Mouse (Mus musculus) intestine, embryonic 16.5 days (tissue): ENCODE measurements at regions not wholly inside any gene's neighbourhood (a gene's known extent, or its start where the extent isn't known, plus 50 kb on each side); places are given as distances from the start of the nearest gene placed in this dataset.

Source experiments
- ATAC-seq: fragments of 200-750 bp; cut with Nextera tagmentation; 2 replicates; pipeline ENCODE4 v1.8.0; 2017; ENCODE audit warnings: moderate TSS enrichment, moderate library complexity
- H3K27ac ChIP-seq: fragments of 300-500 bp; sonication (generic); 2 replicates; pipeline ENCODE4 v1.5.1; 2014; ENCODE audit warnings: mild to moderate bottlenecking, low read length
- H3K27me3 ChIP-seq: fragments of 300-500 bp; sonication (generic); replicated peaks from 2 replicates; pipeline ENCODE4 v1.6.1; 2014; ENCODE audit warnings: low read length, control low read depth, mixed read lengths; ENCODE audit not compliant: control insufficient read depth, insufficient read depth
- H3K36me3 ChIP-seq: fragments of 300-500 bp; sonication (generic); 2 replicates; pipeline ENCODE4 v1.6.1; 2014; ENCODE audit warnings: low read length, control low read depth; ENCODE audit not compliant: control insufficient read depth, insufficient read depth
- H3K4me1 ChIP-seq: fragments of 300-500 bp; sonication (generic); 2 replicates; pipeline ENCODE4 v1.6.1; 2014; ENCODE audit warnings: low read length, control low read depth, mixed read lengths; ENCODE audit not compliant: control insufficient read depth, insufficient read depth
- H3K4me2 ChIP-seq: fragments of 300-500 bp; sonication (generic); 2 replicates; pipeline ENCODE4 v1.6.1; 2014; ENCODE audit warnings: low read depth, low read length, control low read depth
- H3K4me3 ChIP-seq: fragments of 300-500 bp; sonication (generic); 2 replicates; pipeline ENCODE4 v1.5.1; 2014; ENCODE audit warnings: mild to moderate bottlenecking, low read length
- H3K9ac ChIP-seq: fragments of 300-500 bp; sonication (generic); 2 replicates; pipeline ENCODE4 v1.6.1; 2014; ENCODE audit warnings: low read depth, low read length
- H3K9me3 ChIP-seq: fragments of 300-500 bp; sonication (generic); 2 replicates; pipeline ENCODE4 v1.6.1; 2016; ENCODE audit warnings: low read length, control low read depth; ENCODE audit not compliant: control insufficient read depth
- WGBS: fragments of 180-500 bp; shearing (Covaris S2); extraction: QIAGEN DNeasy Blood & Tissue Kit; methylation state at CpG from one replicate; pipeline ENCODE4 v1.1.7; 2014; 5-methylcytosine and 5-hydroxymethylcytosine counted together

- no peak overlapping the region for H3K9ac ChIP-seq
- no peak overlapping the region for H3K4me3 ChIP-seq
- H3K9me3 ChIP-seq: no peaks in the 10 kb centered on the region
- H3K27me3 ChIP-seq: no peaks in the 10 kb centered on the region
- no peaks in the 10 kb centered on the region for H3K4me1 ChIP-seq
- H3K4me2 ChIP-seq: no peak overlapping the region
- no peak for ATAC-seq
- no peaks in the 10 kb centered on the region for H3K36me3 ChIP-seq
- H3K27ac ChIP-seq: no peak overlapping the region
- WGBS: 91% methylated on average over 2 of the region's 2 CpGs
Observed at GRCm38 (mm10) chr1:13879126-13879525, 2214.0 kb downstream of the 4930444P10Rik start.

- no peak for ATAC-seq
- H3K4me3 ChIP-seq: no peak overlapping the region
- no peaks in the 10 kb centered on the region for H3K27me3 ChIP-seq
- no peak overlapping the region for H3K4me2 ChIP-seq
- no peaks in the 10 kb centered on the region for H3K4me1 ChIP-seq
- H3K27ac ChIP-seq: no peak overlapping the region
- H3K36me3 ChIP-seq: no peaks in the 10 kb centered on the region
- no peaks in the 10 kb centered on the region for H3K9me3 ChIP-seq
- H3K9ac ChIP-seq: no peak overlapping the region
Observed at GRCm38 (mm10) chr1:13873925-13874324, 2219.2 kb downstream of the 4930444P10Rik start.

DNA sequence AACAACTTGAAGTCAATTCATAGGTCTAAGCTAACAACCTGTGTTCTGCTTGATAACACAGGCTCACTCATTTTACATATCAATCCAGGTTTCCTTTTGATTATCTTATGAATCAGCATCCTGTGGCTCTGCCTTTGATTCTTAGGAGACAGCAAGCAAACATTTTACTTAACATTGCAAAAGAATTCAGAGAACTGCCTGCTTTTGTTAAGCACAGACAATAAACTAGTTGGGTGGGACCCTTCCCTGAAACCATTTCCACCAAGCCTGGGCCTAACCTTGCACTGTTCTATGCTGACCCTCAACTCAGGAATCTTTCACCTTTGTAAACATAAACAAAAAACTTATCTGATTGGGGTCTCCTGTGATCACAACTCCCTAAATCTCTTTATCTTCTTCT lies 2220.6 kb downstream of the 4930444P10Rik start:
- no peaks in the 10 kb centered on the region for H3K36me3 ChIP-seq
- H3K9me3 ChIP-seq: no peaks in the 10 kb centered on the region
- no peak overlapping the region for H3K27ac ChIP-seq
- no peaks in the 10 kb centered on the region for H3K4me1 ChIP-seq
- no peak overlapping the region for H3K4me2 ChIP-seq
- no peak for ATAC-seq
- no peaks in the 10 kb centered on the region for H3K27me3 ChIP-seq
- H3K9ac ChIP-seq: no peak overlapping the region
- no peak overlapping the region for H3K4me3 ChIP-seq

DNA sequence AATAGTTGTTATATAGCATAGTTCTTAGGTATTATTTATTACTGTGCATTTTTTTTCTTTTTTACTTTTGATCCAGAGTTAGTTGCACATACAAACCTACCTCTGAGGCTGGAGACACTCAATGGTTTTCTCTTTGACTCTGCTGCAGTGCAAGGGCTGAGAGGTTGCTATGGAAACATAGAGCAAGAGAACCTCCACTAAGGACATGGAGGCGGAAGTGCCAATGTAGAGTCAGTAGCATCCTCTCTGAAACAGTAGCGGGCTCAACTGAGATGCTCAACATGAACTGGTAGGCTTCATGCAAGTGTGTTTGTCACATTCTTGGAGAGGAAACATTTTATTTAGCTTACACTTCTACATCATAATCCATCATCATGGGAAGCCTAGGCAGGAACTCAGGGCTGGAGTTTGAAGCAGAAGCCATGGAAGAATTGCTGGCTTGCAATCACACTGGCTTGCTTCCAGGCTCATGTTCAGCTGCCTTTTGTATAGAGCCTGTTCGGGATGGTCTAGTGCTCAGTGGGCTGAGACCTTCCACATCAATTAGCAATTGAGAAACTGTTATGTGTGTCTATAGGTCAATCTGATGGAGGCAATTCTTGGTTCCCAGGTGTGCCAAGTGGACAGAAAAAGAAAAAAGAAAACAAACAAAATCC lies 2222.4 kb downstream of the 4930444P10Rik start:
- H3K4me3 ChIP-seq: no peak overlapping the region
- H3K9me3 ChIP-seq: no peaks in the 10 kb centered on the region
- H3K27ac ChIP-seq: no peak overlapping the region
- H3K9ac ChIP-seq: no peak overlapping the region
- no peak overlapping the region for H3K4me2 ChIP-seq
- no peaks in the 10 kb centered on the region for H3K4me1 ChIP-seq
- H3K36me3 ChIP-seq: no peaks in the 10 kb centered on the region
- no peak for ATAC-seq
- 62% methylated on average over 3 of the region's 3 CpGs for WGBS
- no peaks in the 10 kb centered on the region for H3K27me3 ChIP-seq

- no peaks in the 10 kb centered on the region for H3K36me3 ChIP-seq
- no peak overlapping the region for H3K4me2 ChIP-seq
- H3K27ac ChIP-seq: no peak overlapping the region
- no peak overlapping the region for H3K4me3 ChIP-seq
- no peaks in the 10 kb centered on the region for H3K4me1 ChIP-seq
- H3K9me3 ChIP-seq: no peaks in the 10 kb centered on the region
- no peaks in the 10 kb centered on the region for H3K27me3 ChIP-seq
- H3K9ac ChIP-seq: no peak overlapping the region
- ATAC-seq: no peak
Observed at GRCm38 (mm10) chr1:13865713-13866112, 2227.4 kb downstream of the 4930444P10Rik start.

- no peak overlapping the region for H3K4me3 ChIP-seq
- H3K4me1 ChIP-seq: no peaks in the 10 kb centered on the region
- WGBS: 27% methylated on average over 1 of the region's 1 CpGs
- ATAC-seq: no peak
- no peaks in the 10 kb centered on the region for H3K27me3 ChIP-seq
- no peak overlapping the region for H3K27ac ChIP-seq
- no peak overlapping the region for H3K4me2 ChIP-seq
- no peaks in the 10 kb centered on the region for H3K9me3 ChIP-seq
- H3K36me3 ChIP-seq: no peaks in the 10 kb centered on the region
- no peak overlapping the region for H3K9ac ChIP-seq
Observed at GRCm38 (mm10) chr1:13863712-13864111, 2229.4 kb downstream of the 4930444P10Rik start.

DNA sequence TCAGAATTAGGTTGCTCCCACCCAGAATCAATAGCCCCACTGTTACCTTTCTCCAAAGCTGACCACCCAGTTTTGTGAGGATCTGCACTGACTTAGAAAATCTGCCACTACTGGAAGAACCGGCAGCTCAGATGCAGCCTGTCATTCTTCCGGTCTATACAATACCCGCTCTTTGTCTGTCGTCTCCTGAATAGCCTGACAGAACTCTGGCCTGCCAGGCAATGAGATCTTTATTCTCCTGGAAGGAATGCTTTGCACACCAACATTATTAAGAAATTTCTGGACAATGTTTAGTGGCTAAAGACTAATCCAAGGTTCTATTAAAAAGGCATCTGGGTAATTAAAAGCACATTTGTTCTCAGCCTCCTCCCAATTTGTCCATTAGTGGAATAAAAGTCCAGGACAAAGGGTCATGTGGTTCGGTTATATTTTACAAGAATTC lies 2232.0 kb downstream of the 4930444P10Rik start:
- Histone ChIP-seq H3K4me2 (no peak overlapping the region), H3K4me3 (no peak overlapping the region), H3K9me3 (no peaks in the 10 kb centered on the region), H3K27me3 (no peaks in the 10 kb centered on the region), H3K36me3 (no peaks in the 10 kb centered on the region), H3K4me1 (no peaks in the 10 kb centered on the region), H3K9ac (no peak overlapping the region), H3K27ac (no peak overlapping the region)
- ATAC-seq: no peak
- 56% methylated on average over 5 of the region's 5 CpGs for WGBS

DNA sequence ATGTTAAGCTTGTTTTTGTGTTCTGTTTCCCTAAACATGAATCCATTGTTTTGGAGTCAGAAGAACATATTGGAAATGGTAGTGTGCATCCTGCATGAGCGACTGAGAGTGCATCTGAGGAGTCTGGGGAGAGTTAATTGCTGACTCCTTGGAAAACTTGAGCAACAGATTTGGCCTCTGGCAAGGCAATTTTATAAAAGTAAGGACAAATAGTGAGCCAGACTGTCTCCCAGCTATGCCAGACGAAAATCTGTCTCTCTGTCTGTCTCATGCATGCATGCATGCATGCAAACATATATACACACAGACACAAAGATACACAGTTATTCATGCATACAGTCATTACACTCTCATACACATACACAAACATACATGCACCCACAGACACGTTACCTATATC lies 2232.7 kb downstream of the 4930444P10Rik start:
- H3K9me3 ChIP-seq: no peaks in the 10 kb centered on the region
- ATAC-seq: no peak
- no peak overlapping the region for H3K9ac ChIP-seq
- 75% methylated on average over 3 of the region's 3 CpGs for WGBS
- no peak overlapping the region for H3K4me3 ChIP-seq
- H3K27ac ChIP-seq: no peak overlapping the region
- H3K4me1 ChIP-seq: no peaks in the 10 kb centered on the region
- H3K4me2 ChIP-seq: no peak overlapping the region
- no peaks in the 10 kb centered on the region for H3K36me3 ChIP-seq
- no peaks in the 10 kb centered on the region for H3K27me3 ChIP-seq

GRCm38 (mm10) chr1:13859723-13860122 lies 2233.4 kb downstream of the 4930444P10Rik start:
- no peak for ATAC-seq
- WGBS: 38% methylated on average over 3 of the region's 3 CpGs
- Histone ChIP-seq H3K4me3 (no peak overlapping the region), H3K36me3 (no peaks in the 10 kb centered on the region), H3K9me3 (no peaks in the 10 kb centered on the region), H3K4me1 (no peaks in the 10 kb centered on the region), H3K9ac (no peak overlapping the region), H3K27ac (no peak overlapping the region), H3K27me3 (no peaks in the 10 kb centered on the region), H3K4me2 (no peak overlapping the region)

DNA sequence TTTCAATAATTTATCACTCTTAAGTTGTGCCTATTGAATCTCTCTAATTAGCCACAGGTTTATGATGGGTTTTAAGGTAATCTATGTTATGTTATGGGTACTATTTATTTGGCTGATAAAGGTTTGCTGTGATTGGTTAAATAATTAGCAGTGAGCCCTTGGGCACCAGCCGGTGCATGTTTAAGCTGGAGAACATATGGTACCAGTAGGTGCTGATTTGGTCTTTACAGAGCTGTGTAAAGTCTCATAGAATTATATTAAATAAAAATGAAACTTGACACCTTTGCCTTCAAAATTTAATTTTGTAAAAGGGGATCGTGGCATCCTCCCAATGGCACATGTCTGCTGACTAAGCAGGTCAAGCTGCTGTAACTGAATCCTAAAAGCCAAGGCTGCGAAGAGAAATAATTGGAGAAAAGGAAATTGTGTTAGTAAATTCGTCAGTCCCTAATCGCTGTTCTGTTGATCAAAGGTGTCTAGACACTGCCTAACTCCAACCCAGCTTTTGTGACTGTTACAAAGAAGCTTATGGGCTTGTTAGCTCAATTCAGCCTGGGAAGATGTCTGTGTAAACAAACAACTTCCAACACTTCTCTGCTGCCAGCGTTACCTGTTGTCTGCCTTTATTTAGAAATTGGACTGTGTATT lies 2234.6 kb downstream of the 4930444P10Rik start:
- WGBS: 56% methylated on average over 6 of the region's 6 CpGs
- no peaks in the 10 kb centered on the region for H3K27me3 ChIP-seq
- no peaks in the 10 kb centered on the region for H3K4me1 ChIP-seq
- H3K4me2 ChIP-seq: no peak overlapping the region
- ATAC-seq: no peak
- H3K9me3 ChIP-seq: no peaks in the 10 kb centered on the region
- H3K36me3 ChIP-seq: no peaks in the 10 kb centered on the region
- no peak overlapping the region for H3K4me3 ChIP-seq
- no peak overlapping the region for H3K9ac ChIP-seq
- H3K27ac ChIP-seq: no peak overlapping the region
